Mouse (Mus musculus): ENCODE results near the gene Jdp2. TPM values are rescaled to one million over a fixed set of nuclear protein-coding genes. Genes with fewer than 3 reads are reported as not detected.
"Not testable (repeated sequence)": the region's sequence is repeated elsewhere in the genome, so short reads cannot be mapped to it uniquely, and the experiment has no call there.

The Jdp2 gene
- total RNA-seq, 2 experiments from 2014 or later: 45.5 to 68.8 TPM

DNA sequence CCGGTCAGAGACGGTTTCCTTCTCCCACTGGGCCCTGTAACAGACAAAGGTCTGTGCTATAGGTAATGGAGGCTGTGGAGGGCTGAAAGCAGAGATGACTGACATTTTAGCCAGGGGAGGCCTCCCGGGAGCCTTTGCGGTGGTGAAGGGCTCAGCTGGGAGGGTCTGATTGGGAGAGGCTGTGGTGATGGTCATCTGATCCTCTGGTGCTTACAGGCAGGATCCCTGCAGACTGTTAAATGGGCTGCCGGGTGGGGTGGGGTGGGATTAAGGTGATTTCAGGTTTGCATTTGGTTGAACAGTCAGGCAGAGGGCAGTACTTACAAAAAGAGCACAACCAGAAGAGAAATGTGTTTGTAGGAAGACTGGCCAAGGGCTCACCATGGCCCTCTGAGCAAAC is 27.0 kb downstream of the Jdp2 start:
- no peak for DNase-seq (ENCODE audit: low spot score in 2 of 2)
- intact Hi-C loops (cut with DNase I): no loop called here

DNA sequence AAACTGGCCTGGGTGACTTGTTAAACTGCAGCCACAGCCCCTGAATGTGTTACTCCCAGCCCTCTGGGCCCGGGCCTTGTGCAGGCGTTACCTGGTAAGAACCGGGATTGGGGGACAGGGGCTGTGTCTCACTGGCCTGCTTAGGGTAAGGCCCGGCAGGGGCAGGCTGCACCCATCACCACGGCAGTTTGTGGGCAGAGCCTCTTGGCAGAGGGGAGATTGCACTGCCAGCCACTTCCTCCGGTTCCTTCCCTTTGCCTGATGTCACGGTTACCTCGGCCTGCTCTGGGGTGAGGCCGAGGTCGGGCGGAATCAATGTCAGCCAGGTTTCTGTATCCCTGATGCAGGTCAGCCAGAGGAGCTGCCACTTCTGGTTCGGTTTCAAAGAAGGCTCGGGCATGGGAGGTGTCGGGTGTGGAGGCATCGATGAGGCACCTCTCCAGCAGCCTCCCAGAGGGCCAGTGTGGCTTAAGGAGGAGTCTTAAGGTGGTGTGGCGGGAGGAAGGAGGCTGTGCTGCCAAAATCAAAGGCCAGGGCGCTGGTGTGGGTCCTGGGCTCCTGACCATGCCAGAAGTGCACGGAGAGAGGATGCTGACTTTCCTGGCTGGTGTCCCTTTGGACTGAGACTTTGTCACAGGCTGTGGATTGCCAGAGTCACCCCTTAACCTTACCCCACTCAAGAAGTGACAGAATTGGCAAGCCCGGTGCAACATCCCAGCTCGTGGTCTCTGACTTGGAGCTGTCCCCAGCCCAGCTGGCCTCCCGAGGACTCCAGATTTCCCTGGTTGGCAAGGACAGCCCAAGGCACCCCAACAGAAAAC is 31.0 kb downstream of the Jdp2 start:
- DNase-seq (ENCODE audit: low spot score in 2 of 2): no peak
- intact Hi-C loops (cut with DNase I): no loop called here

DNA sequence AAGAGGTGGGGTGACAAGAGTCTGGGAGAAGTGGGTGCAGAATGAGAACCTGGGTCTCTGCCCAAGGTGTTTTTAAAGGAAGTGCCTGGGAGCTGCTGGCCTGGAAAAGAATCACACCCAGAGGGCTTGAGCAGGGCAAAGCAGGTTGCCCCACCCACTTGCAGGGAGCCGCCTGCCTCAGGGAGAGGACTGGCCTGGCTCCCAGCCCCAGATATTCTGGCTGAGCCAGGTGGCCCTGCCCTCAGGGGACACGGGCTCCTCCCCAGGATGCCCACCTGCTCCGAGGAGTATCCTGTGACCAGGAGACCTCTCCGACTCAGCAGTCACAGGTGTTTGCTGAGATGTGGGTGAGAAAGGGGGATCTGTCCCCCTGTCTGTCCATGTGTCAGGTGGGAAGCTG is 32.4 kb downstream of the Jdp2 start:
- intact Hi-C loops (cut with DNase I): no loop called here

DNA sequence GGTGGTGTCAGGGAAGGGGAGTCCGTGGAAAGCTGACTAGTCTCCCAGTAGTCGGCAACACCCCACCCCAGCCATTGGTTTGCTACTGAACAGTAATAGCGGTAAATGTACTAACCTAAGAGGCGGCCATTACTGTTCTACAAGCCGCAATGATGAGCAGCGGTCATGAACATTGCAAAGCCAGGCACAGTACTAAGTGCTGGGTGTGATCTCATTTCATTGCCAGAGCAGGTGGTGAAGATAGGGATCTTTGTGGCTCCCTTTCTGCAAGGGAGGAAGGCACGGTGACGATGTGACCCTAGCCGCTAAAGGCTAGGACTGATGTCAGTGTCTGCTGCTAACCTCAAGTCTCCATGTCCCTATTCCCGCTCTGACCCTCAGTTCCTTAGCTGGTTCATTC is 33.5 kb downstream of the Jdp2 start:
- DNase-seq (ENCODE audit: low spot score in 2 of 2): no peak
- intact Hi-C loops (cut with DNase I): no loop called here

More for the DNA sequence above, 32.4 kb downstream of the Jdp2 start:
- no peak for DNase-seq (ENCODE audit: low spot score in 2 of 2)

DNA sequence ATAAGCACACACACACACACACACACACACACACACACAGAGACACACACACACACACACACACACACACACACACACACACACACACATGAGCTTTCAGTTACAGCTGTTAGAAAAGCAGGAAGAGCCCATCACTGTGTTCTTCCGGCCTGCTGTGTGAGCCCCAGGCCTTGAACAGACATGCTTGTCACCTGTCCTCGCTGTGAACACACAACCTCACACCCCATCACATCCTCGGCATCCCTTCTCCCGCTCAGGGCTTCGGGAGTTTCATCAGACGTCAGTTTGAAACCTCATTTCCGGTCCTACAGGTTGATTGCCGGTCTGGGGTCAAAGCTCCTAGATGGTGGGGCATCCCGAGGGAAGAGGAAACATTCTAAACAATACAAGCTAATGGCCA is 39.1 kb downstream of the Jdp2 start:
- no peak for DNase-seq (ENCODE audit: low spot score in 2 of 2)
- intact Hi-C loops (cut with DNase I): no loop called here

DNA sequence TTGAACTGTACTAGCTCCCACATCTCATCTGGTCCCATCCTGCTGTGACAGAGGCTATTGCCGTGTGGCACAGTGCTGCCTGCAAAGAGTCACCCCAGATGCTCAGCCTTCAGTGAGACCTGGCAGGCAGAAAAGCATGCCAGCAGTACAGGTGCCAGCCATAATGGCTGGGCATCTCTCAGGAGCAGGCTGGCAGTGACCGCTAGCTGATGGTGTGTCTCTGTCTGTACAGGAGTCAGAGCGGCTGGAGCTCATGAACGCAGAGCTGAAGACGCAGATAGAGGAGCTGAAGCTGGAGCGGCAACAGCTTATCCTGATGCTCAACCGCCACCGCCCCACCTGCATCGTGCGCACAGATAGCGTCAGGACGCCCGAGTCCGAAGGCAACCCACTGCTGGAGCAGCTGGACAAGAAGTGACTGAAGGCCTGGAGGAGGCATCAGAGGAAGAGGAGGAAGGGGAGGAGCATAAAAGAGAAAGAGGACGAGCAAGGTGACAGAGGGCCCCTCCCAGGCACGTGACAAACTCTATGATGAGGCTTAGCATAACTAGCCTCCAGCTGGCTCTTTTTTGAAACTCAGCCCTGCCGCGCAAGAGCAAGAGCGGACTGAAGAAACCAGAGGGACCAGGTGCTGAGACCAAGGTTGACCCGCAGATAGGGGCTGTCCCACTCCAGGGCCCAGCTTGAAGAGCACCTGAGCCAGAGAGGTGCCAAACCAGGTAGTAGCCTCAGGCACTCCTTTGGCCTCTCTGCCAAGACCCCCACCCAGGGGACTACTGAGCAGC is 39.9 kb downstream of the Jdp2 start:
- DNase-seq (ENCODE audit: low spot score in 2 of 2): no peak
- intact Hi-C loops (cut with DNase I): no loop called here

DNA sequence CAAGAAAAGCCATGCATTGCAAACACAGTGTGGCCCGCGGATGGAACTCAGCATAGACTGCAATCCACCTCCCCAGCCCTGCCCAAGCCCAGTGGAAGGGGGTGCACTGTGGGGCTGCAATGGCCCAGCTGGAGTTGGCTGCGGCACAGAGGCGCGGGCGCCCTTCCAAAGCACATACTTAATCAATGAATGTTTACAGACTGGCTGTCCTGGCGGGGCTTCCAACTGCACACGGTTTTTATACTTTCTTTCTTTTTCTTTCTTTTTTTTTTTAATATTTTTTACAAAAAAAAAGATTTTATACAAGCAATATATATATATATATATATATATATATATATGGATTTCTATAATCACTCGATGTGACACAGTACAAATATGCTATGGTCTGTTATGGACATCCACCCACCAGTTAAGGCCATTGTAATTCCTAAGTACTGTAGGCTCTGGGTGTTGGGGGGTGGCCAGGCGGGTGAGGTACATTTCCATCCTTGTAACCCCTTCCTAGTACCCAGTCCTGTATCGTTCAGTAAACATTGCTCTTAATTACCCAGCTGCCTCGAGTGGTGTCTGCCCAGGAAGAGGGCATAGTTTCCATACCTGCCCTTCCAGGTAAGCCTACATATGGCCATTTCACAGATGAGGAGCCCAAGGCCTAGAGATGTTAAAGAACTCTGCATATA is 40.6 kb downstream of the Jdp2 start:
- peak in 1 of 2 experiments; percentile 66 for DNase-seq (ENCODE audit: low spot score in 2 of 2)
- intact Hi-C loops (cut with DNase I): no loop called here

DNA sequence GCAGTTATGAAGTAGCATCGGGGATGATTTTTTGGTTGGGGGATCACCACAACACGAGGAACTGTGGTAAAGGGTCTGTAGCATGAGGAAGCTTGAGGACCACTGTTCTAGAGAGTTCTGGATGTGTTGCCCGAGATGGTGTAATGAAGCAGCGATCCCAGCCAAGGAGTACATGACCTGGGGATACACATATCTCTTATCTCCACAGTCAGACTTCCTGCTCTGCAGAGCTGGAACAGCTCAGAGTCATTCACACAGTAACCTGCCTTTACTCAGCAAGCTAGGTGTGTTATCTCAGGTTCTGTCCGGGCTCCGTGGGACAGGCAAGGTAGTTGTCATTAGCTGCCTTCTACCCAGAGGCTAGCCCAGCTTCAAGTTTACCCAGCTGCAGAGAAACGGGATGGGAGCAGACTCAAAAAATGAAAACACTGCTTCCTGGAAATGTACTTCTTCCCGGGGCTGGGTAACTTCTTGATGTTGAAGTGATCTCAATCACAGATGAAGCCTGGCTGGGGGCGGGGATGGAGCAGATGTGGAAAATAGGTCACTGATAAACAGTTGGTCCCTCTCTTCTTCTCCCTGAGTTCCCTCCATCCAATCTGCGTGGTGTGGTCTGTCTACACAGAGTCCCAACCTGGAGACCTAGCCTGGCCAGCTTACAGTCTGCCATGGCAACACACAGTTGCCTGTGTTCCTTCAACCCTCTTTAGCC is 42.2 kb downstream of the Jdp2 start:
- intact Hi-C loops (cut with DNase I): no loop called here
- DNase-seq (ENCODE audit: low spot score in 2 of 2): no peak

DNA sequence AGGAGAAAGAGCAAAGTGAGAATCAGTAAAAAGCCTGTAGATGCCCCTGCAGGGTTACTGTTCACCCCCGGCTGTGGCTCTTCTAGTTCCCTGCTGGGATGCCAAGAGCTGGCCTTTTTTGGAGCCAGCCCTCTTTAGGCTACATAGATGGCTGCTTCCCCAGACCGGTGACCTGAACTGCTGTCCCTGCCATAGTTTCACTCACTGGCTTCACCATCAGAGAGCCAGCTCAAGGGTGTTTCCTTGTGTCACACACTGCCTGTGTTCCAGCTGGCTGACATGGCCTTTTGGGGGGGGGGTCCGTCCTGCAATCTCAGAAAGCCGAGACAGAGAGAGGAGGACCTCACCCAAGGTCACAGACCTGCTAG is 42.7 kb downstream of the Jdp2 start:
- DNase-seq (ENCODE audit: low spot score in 2 of 2): no peak
- intact Hi-C loops (cut with DNase I): no loop called here

DNA sequence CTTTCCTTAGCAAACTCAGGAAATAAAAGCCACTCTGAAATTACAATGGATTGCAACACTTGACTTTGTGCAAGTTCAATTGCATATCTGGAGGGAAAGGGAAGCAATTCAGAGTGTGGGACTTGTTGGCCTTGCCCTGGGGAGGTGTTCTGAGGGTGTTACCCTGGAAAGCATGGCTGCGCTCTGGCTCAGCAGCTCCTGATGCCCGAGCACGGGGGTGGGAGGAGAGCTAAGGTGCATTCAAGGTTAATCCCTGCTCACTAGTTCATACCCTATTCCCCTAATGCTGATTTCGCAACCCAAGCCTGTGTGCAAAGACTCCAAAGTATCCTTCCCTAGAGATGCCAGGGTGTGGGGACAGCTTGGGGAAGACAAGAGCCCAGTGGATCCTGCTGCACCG is 44.9 kb downstream of the Jdp2 start:
- no peak for DNase-seq (ENCODE audit: low spot score in 2 of 2)
- intact Hi-C loops (cut with DNase I): no loop called here

DNA sequence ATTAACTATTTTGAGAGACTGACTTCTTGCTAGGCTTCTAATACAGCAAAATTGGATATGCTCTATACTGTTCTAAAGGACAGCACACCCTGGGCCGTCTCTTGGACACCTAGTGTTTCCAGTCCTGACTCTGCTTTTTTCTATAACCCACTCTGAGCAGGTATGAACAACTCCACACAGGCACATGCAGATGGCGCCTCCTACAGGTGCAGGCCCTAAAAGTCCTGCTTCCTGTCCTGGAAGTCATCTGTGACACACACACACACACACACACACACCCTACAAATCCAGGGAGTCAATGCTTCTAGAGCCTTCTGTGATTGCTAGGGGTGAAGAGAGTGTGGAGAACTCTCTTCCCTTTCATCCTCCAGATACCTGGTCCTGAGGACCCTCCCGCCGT is 46.8 kb downstream of the Jdp2 start:
- DNase-seq (ENCODE audit: low spot score in 2 of 2): peak in 1 of 2 experiments; percentile 40
- intact Hi-C loops (cut with DNase I): no loop called here

DNA sequence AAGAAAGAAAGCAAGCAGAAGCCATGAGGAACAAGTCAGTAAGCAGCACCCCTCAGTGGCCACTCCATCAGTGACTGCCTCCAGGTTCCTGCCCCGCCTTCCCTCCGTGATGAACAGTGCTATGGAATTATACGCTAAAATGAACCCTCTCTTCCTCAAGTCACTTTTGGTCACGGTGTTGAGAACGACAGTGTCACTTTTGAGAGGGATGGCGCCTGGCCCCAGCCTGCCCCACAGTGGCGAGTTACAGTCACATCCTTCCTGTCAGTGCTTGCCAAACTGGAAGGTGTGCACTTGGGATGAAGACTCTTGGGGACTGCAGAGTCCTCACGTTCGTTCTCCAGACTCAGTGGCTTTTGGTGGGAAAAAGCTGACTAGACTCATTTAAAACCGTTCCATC is 48.5 kb downstream of the Jdp2 start:
- intact Hi-C loops (cut with DNase I): no loop called here
- no peak for DNase-seq (ENCODE audit: low spot score in 2 of 2)

DNA sequence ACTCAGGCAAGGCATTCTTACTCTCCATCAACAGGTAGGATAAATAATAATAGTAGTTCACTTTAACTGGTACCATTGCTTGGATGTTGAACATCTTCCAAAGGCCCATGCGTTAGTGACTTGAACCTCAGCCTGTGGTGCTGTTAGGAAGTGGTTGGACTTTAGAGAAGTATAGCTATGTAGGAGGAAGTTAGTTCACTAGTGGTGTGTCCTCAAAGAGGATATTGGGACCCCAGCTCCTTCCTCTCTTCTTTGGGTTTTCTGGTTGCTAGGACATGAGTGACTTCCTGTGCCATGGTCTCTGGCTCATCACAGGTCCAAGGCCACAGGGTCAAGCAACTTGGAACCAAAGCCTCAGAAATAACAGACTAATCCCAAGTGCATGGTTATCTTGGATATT is 49.1 kb downstream of the Jdp2 start:
- intact Hi-C loops (cut with DNase I): no loop called here
- no peak for DNase-seq (ENCODE audit: low spot score in 2 of 2)

DNA sequence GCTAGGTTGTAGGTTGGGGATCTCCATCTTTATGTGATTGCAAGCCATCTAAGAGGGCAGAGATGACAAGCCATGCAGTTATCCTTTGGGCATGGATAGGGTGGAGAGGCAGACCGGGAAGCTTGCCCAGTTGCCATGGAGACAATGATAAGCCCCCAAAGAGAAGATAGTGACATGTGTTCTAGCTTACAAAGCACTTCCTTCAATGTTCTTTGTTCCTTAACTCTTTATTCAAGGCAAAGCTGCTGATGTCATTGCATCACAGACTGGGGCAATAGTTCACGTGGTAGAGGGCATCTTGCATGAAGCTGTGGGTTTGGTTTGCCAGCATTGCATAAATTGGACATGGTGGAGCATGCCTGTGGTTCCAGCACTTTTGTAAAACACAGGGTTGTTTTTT is 60.5 kb downstream of the Jdp2 start:
- intact Hi-C loops (cut with DNase I): no loop called here
- peak in 1 of 2 experiments; percentile 38 for DNase-seq (ENCODE audit: low spot score in 2 of 2)

DNA sequence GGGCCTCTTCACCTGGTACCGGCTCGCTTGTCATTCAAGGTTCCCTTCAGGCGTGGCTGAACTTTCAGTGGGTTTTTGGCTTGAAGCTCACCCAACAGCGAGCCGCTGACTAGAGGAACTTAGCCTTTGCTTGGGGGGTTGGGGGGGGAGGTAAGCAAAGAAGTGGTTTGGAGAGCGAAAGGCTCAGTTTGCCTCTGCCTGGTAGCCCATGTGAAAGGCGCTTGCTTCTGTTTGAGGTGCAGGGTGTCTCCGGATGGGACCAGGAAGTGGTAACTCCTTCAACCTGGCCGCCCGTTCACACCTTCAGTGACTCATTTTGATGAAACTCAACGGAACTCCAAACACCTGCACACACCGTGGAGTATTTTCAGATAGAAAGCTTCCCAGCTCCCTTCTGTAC is 62.0 kb downstream of the Jdp2 start:
- intact Hi-C loops (cut with DNase I): loop anchor here (5.0 kb wide), 2 partner anchors 64 to 314 kb away; partner anchors contain the start of gene Jdp2
- no peak for DNase-seq (ENCODE audit: low spot score in 2 of 2)

DNA sequence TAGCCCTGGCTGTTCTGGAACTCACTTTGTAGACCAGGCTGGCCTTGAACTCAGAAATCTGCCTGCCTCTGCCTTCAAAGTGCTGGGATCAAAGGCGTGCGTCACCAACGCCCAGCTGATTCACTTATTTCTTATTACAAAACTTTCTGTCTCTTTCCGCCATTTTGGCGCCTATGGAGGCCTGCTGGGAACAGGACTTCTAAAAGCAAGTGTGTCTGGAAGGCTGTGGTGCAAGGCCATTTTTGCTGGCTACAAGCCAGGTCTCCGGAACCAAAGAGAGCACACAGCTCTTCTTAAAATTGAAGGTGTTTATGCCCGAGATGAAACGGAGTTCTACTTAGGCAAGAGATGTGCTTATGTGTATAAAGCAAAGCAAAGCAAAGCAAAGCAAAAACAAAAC is 63.4 kb downstream of the Jdp2 start:
- intact Hi-C loops (cut with DNase I): loop anchor here (2.0 to 5.0 kb wide), 3 partner anchors 65 to 315 kb away; partner anchors contain the start of gene Jdp2
- not testable (repeated sequence) for DNase-seq (ENCODE audit: low spot score in 2 of 2)

DNA sequence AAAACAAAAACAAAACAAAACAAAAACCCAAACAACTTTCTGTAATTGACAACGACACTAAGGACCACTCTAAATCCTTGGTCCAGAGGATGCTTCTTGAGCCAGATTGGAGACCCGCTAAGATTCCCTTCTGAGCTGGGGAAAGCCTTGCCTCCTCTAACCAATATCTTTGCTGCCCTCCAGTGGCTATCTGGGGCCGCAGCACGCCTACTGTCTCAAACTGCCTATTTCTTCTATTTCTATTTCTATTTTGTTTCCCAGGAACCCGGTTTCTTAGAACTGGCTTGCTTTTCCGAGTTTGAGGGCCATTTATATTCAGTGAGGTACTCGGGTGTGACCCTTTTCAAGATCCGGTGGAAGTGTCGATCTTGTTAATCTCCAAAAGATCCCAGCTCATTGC is 64.1 kb downstream of the Jdp2 start:
- DNase-seq (ENCODE audit: low spot score in 2 of 2): peak; percentile 79 to 85
- intact Hi-C loops (cut with DNase I): loop anchor here (2.0 to 5.0 kb wide), 3 partner anchors 66 to 316 kb away; partner anchors contain the start of gene Jdp2

DNA sequence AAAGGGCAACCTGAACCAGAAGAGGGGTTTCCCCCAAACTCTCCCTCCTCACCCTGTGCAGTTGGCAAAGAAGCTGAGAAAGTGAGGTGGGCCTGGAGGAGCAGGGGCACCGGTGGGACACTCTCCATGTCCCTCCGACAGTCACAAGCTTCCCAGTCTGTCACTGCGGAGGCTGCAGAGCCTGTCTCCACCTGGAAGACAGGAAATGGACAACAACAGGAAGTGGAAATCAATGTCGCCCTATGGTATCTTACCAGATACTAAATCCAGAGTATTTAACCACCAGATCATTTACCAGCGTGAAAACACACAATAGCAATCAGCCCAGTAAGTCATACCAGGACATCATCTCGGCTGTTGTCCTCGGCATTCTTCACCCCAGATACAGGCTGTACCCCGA is 67.3 kb downstream of the Jdp2 start:
- intact Hi-C loops (cut with DNase I): no loop called here
- DNase-seq (ENCODE audit: low spot score in 2 of 2): no peak

DNA sequence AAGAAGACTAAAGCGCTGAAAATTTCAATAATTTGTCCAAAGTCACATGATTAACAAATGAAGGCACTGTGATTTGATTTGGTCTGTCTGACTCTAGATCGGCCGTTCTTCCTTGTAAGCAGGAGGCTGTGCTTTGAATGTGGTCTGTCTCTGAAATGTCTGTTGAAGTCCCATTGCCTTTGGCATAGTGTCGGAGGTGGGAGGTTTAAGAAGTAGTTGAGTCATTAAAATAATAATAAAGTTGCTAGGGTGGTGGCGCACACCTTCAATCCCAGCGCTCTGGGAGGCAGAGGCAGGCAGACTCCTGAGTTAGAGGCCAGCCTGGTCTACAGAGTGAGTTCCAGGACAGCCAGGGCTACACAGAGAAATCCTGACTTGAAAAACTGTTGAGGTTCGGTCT is 68.2 kb downstream of the Jdp2 start:
- intact Hi-C loops (cut with DNase I): no loop called here
- no peak for DNase-seq (ENCODE audit: low spot score in 2 of 2)

DNA sequence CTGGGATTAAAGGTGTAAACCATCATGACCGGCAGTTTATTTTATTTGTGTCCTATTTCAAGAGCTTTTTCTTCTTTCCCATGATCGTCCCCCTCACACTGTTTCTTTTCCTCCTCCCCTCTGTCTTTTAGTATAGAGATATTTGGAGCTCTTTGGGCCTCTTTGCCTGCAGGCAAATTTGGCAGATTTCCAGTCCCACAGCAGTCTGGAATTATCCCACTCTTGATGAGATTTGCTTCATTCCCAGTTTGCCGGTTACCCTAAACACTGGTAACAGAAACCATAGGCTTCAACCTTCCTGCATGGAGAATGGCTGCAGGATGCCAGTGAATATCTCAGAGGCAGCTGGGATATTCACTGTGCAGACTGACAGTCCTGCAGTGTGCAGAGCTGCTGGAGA is 69.9 kb downstream of the Jdp2 start:
- peak in 1 of 2 experiments; percentile 44 for DNase-seq (ENCODE audit: low spot score in 2 of 2)
- intact Hi-C loops (cut with DNase I): no loop called here
